Comparison of ENCODE assay signal across 17 mouse cellular contexts in genomic region chr3:123972367-123972766, GRCm38 (mm10).
"Had no signal": no experiment of that assay in that cellular context is flagged by ENCODE, and none has a peak within 500 bp of the region (broad histone marks: within the 10 kb centered on the region; RNA-seq: fewer than 3 reads in every experiment).

No protein-coding gene starts in this region.

- H3K4me2 ChIP-seq: kidney, embryonic 15.5 days; liver, embryonic 15.5 days; lung, embryonic 15.5 days; midbrain, embryonic 11.5 days; stomach, embryonic 15.5 days had no signal

- H3K4me3 ChIP-seq: kidney, embryonic 15.5 days; layer of hippocampus, adult 2 months; liver, embryonic 15.5 days; lung, embryonic 15.5 days; stomach, embryonic 15.5 days had no signal

- H3K4me1 ChIP-seq: kidney, embryonic 15.5 days; liver, embryonic 15.5 days; lung, embryonic 15.5 days; stomach, embryonic 15.5 days had no signal

- H3K9me3 ChIP-seq: kidney, embryonic 15.5 days; liver, embryonic 15.5 days; lung, embryonic 15.5 days; stomach, embryonic 15.5 days had no signal

- H3K27me3 ChIP-seq: kidney, embryonic 15.5 days; liver, embryonic 15.5 days; lung, embryonic 15.5 days; stomach, embryonic 15.5 days had no signal

- H3K9ac ChIP-seq: kidney, embryonic 15.5 days; liver, embryonic 15.5 days; lung, embryonic 15.5 days; stomach, embryonic 15.5 days had no signal

- DNase-seq: kidney, adult 8-10 months; kidney, postnatal 14 days; kidney, postnatal 4 days; layer of hippocampus, adult 9-11 months; lung, adult 18-20 months; lung, postnatal 10 days; lung, postnatal 36 days; midbrain, embryonic 14.5 days; right cerebral cortex, postnatal 25 days; spleen, adult 18-20 months; thymus, postnatal 25 days had no signal

- H3K36me3 ChIP-seq: kidney, embryonic 15.5 days; liver, embryonic 15.5 days; lung, embryonic 15.5 days; stomach, embryonic 15.5 days had no signal

- H3K27ac ChIP-seq: kidney, embryonic 15.5 days; layer of hippocampus, adult 2 months; liver, embryonic 15.5 days; lung, embryonic 15.5 days; stomach, embryonic 15.5 days had no signal
